Mouse (Mus musculus) forebrain, embryonic 11.5 days (tissue): ENCODE results near the gene Camsap2. TPM values are rescaled to one million over a fixed set of nuclear protein-coding genes. Genes with fewer than 3 reads are reported as not detected.

ENCODE experiments used
- ATAC-seq: fragments of 200-750 bp; cut with Nextera tagmentation; replicated peaks from 2 replicates; pipeline ENCODE4 v1.8.0; 2017; ENCODE audit warnings: moderate TSS enrichment; ENCODE audit not compliant: low FRiP score
- DNase-seq: peaks from one replicate; pipeline ENCODE4 v3.0.0-alpha.2; 2017; ENCODE audit warnings: low spot score
- H3K27ac ChIP-seq: fragments of 300-500 bp; sonication (generic); 2 replicates; pipeline ENCODE4 v1.5.1; 2014; ENCODE audit warnings: low read depth, low read length
- H3K27me3 ChIP-seq: fragments of 300-500 bp; sonication (generic); 2 replicates; pipeline ENCODE4 v1.6.1; 2014; ENCODE audit warnings: mild to moderate bottlenecking, low read length, mixed read lengths; ENCODE audit not compliant: control insufficient read depth, insufficient read depth
- H3K36me3 ChIP-seq: fragments of 300-500 bp; sonication (generic); 2 replicates; pipeline ENCODE4 v1.6.1; 2014; ENCODE audit warnings: mild to moderate bottlenecking, low read length, moderate library complexity, mixed read lengths; ENCODE audit not compliant: control insufficient read depth, insufficient read depth
- H3K4me1 ChIP-seq: fragments of 300-500 bp; sonication (generic); replicated peaks from 2 replicates; pipeline ENCODE4 v1.6.1; 2014; ENCODE audit warnings: low read length, mixed read lengths; ENCODE audit not compliant: control insufficient read depth, insufficient read depth
- H3K4me2 ChIP-seq: fragments of 300-500 bp; sonication (generic); 2 replicates; pipeline ENCODE4 v1.6.1; 2014; ENCODE audit warnings: low read depth, mild to moderate bottlenecking, low read length, moderate library complexity, mixed read lengths; ENCODE audit not compliant: severe bottlenecking
- H3K4me3 ChIP-seq: fragments of 300-500 bp; sonication (generic); 2 replicates; pipeline ENCODE4 v1.5.1; 2014; ENCODE audit warnings: low read depth, low read length
- H3K9ac ChIP-seq: fragments of 300-500 bp; sonication (generic); 2 replicates; pipeline ENCODE4 v1.6.1; 2014; ENCODE audit warnings: low read length
- H3K9me3 ChIP-seq: fragments of 300-500 bp; sonication (generic); 2 replicates; pipeline ENCODE4 v1.6.1; 2016; ENCODE audit warnings: low read length, mixed read lengths; ENCODE audit not compliant: control insufficient read depth
- WGBS: fragments of 180-500 bp; shearing (Covaris S2); extraction: QIAGEN DNeasy Blood & Tissue Kit; methylation state at CpG from one replicate; pipeline ENCODE4 v1.1.7; 2014; 5-methylcytosine and 5-hydroxymethylcytosine counted together
- polyA plus RNA-seq: library from polyadenylated mRNA; unstranded; fragments of >200 nt; fragmentation: Nextera tagmentation; extraction: Ambion mirVana; gene quantifications from 2 replicates; pipeline ENCODE4 v1.2.1, GENCODE M21; 2014

Gene Camsap2
- polyA plus RNA-seq, 1 experiment from 2014 or later, result 29.1 TPM

DNA sequence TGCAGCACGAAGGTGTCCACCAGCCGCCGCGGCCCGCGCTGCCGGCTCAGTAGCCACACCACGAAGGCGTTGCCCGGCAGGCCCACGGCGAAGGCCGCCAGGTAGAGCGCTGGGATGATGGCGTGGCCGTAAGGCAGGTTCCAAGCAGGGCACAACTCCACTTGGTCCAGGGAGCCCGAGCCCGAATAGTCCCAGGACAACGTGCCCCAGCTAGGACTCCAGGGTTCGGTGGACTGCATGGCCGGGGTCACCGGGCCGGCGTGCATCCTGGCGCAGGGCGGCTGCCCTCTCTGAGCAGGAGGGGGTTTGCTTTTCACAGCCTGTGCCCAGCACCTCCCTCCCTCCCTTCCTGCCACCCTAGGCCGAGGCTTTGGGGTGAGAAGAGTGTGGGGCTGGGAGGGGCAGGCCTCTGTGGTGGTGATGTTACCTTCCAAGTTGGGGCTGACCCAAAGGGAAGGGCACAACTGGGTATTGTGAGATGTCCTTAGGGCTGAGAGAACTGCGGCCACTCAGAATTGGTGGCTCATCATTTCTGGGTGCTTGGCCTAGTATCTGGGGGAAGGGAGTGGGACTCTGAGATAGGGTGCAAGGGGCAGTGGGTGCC lies 85.2 kb downstream of the Camsap2 start, which contains the start of gene Gpr25:
Gene Gpr25 (minus strand): TSS at position 239 of the 604 bp plus-strand sequence.
- Histone ChIP-seq H3K9me3 (no peaks in the 10 kb centered on the region), H3K27ac (no peak within 1 kb of the TSS), H3K4me3 (peak within 1 kb of the TSS; percentile 50), H3K4me1 (peaks cover 13% of the 10 kb centered on the region; the same call in 1 of the 2 replicates), H3K36me3 (no peaks in the 10 kb centered on the region), H3K4me2 (peak within 1 kb of the TSS; percentile 93), H3K9ac (peak within 1 kb of the TSS; percentile 54), H3K27me3 (peaks cover 41% of the 10 kb centered on the region)
- 8% methylated on average over 28 of the region's 28 CpGs for WGBS
- DNase-seq, result no peak
- peak; percentile 60 for ATAC-seq

GRCm38 (mm10) chr1:136259893-136260634 lies 85.8 kb downstream of the Camsap2 start:
- peaks cover 41% of the 10 kb centered on the region for H3K27me3 ChIP-seq
- no peaks in the 10 kb centered on the region for H3K9me3 ChIP-seq
- H3K27ac ChIP-seq, result no peak overlapping the region
- H3K4me3 ChIP-seq, result peak overlapping the region; percentile 50
- peaks cover 13% of the 10 kb centered on the region; the same call in 1 of the 2 replicates for H3K4me1 ChIP-seq
- H3K36me3 ChIP-seq, result no peaks in the 10 kb centered on the region
- ATAC-seq (peak; percentile 68), DNase-seq (peak; percentile 76)
- peak overlapping the region; percentile 93 for H3K4me2 ChIP-seq
- WGBS, result under 1% methylated on average over 94 of the region's 95 CpGs
- peak overlapping the region; percentile 54 for H3K9ac ChIP-seq

DNA sequence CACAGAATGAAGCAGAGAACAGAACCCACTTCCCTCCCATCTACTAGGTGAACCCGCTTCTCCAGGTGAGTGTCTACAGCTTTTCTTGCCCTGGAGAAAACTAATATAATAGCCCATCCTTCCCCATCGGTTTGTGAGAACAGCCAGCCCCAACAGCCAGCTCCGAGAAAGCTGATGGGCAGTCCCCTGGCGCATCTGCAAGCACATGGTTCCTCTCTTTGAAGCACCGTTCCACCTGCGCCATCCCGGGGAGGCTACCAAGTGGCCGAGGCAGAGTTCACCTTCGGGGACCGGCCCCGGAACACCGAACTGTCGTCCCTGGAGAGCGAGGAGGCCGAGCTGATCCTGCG lies 86.4 kb downstream of the Camsap2 start:
- Histone ChIP-seq H3K4me3 (peak overlapping the region; percentile 50), H3K27ac (no peak overlapping the region), H3K27me3 (peaks cover 41% of the 10 kb centered on the region), H3K9me3 (no peaks in the 10 kb centered on the region), H3K9ac (no peak overlapping the region; the same call in 1 of the 2 replicates), H3K4me1 (peaks cover 13% of the 10 kb centered on the region; the same call in 1 of the 2 replicates), H3K36me3 (no peaks in the 10 kb centered on the region), H3K4me2 (peak overlapping the region; percentile 93)
- DNase-seq (no peak), ATAC-seq (no peak)
- WGBS, result 2% methylated on average over 16 of the region's 16 CpGs

- no peak for ATAC-seq
- peaks cover 13% of the 10 kb centered on the region; the same call in 1 of the 2 replicates for H3K4me1 ChIP-seq
- H3K9ac ChIP-seq, result no peak overlapping the region
- H3K36me3 ChIP-seq, result no peaks in the 10 kb centered on the region
- no peak overlapping the region for H3K4me3 ChIP-seq
- no peak overlapping the region for H3K27ac ChIP-seq
- WGBS, result 72% methylated on average over 9 of the region's 9 CpGs
- H3K4me2 ChIP-seq, result no peak overlapping the region
- no peaks in the 10 kb centered on the region for H3K9me3 ChIP-seq
- H3K27me3 ChIP-seq, result peaks cover 41% of the 10 kb centered on the region
- no peak for DNase-seq
Measured at GRCm38 (mm10) chr1:136258495-136258894, 87.4 kb downstream of the Camsap2 start.

DNA sequence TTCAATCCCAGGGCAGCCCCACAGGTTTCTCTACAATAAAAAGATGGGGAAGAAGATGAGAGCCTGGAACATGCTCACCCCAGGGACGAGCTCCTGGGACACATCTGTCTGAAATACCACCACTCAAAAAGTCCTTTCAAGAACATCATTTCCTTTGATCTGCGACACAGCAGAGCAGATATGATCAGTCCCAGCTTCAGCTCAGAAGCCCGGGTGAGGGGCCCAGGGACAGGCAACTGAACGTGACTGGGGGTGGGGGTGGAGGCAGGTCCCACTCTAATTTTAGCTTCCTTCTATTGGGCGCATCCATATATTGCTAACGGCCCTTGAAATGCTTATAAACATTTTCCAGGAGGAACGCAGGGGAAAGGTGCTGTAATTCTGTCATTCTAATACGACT lies 90.2 kb downstream of the Camsap2 start:
- Histone ChIP-seq H3K36me3 (no peaks in the 10 kb centered on the region), H3K4me2 (no peak overlapping the region), H3K27ac (no peak overlapping the region), H3K9ac (no peak overlapping the region), H3K9me3 (no peaks in the 10 kb centered on the region), H3K4me1 (peaks cover 12% of the 10 kb centered on the region; the same call in 1 of the 2 replicates), H3K27me3 (peaks cover 27% of the 10 kb centered on the region), H3K4me3 (no peak overlapping the region)
- no peak for ATAC-seq
- whole genome bisulfite sequencing, result 62% methylated on average over 8 of the region's 8 CpGs
- DNase-seq, result no peak

- Histone ChIP-seq H3K9ac (no peak overlapping the region), H3K27ac (no peak overlapping the region), H3K27me3 (peaks cover 22% of the 10 kb centered on the region), H3K4me2 (no peak overlapping the region), H3K9me3 (no peaks in the 10 kb centered on the region), H3K4me3 (no peak overlapping the region), H3K36me3 (no peaks in the 10 kb centered on the region), H3K4me1 (peaks cover 7% of the 10 kb centered on the region; the same call in 1 of the 2 replicates)
- 41% methylated on average over 6 of the region's 6 CpGs for WGBS
- DNase-seq, result no peak
- no peak for ATAC-seq
Measured at GRCm38 (mm10) chr1:136255174-136255573, 90.7 kb downstream of the Camsap2 start.

DNA sequence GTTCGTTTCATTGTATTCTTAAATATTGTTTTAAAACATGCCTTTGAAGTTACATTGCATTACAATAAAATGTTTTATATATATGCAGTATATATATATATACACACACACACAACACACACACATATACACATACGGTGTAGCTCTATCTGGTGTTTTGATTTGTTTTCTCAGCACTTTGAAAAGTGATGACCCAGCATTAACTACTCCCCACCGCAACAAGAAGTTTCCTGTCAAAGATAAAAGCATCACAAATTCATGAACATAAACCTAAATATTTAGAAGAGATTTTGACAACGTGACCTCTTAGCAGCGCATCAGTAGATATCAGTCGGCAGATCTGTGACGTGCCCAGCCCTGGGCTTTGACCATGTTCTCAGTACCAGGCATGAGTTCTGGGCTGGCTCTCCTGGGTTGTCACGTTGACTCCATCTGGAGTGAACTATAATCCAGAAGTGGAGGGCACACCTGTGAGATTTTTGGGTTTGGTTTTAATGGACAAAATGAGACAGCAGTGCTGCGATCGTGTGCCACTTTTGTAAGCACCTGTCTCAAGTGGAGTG lies 91.3 kb downstream of the Camsap2 start:
- 83% methylated on average over 10 of the region's 10 CpGs for WGBS
- H3K36me3 ChIP-seq, result no peaks in the 10 kb centered on the region
- H3K9ac ChIP-seq, result no peak overlapping the region
- peaks cover 16% of the 10 kb centered on the region for H3K27me3 ChIP-seq
- H3K9me3 ChIP-seq, result no peaks in the 10 kb centered on the region
- peaks cover 2% of the 10 kb centered on the region; the same call in 1 of the 2 replicates for H3K4me1 ChIP-seq
- no peak overlapping the region for H3K4me3 ChIP-seq
- no peak overlapping the region for H3K27ac ChIP-seq
- DNase-seq (no peak), ATAC-seq (no peak)
- no peak overlapping the region for H3K4me2 ChIP-seq

DNA sequence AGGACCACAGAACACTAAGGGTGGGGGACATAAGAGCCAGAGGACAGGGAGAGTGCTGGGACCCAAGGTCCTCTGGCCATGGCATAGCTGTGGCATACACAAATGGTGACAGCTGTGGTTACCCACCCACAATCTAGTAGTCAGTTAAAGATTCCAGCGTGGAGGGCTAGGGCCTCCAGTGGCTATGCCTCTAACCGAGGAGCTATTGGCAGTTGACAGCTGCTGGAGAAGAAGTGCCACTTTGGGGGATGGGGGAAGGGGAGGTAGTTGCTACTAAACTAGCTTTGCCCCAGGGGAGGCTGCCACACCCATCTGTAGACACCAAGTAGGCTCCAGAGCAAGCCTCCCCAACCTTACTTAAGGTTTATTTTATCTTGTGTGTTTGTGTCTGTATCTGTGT lies 92.4 kb downstream of the Camsap2 start:
- no peak overlapping the region for H3K9ac ChIP-seq
- no peaks in the 10 kb centered on the region for H3K4me1 ChIP-seq
- no peak for ATAC-seq
- no peaks in the 10 kb centered on the region for H3K36me3 ChIP-seq
- H3K4me3 ChIP-seq, result no peak overlapping the region
- H3K9me3 ChIP-seq, result no peaks in the 10 kb centered on the region
- WGBS, result 53% methylated on average over 2 of the region's 2 CpGs
- no peak overlapping the region for H3K4me2 ChIP-seq
- H3K27ac ChIP-seq, result no peak overlapping the region
- H3K27me3 ChIP-seq, result peaks cover 7% of the 10 kb centered on the region
- no peak for DNase-seq
